Mouse (Mus musculus) midbrain, embryonic 13.5 days (tissue): ENCODE measurements around the gene Fuz. TPM values are rescaled to one million over a fixed set of nuclear protein-coding genes. Genes with fewer than 3 reads are reported as not detected.

Source experiments
- ATAC-seq: fragments of 200-750 bp; cut with Nextera tagmentation; 2 replicates; pipeline ENCODE4 v1.8.0; 2017; ENCODE audit warnings: mild to moderate bottlenecking, moderate TSS enrichment, moderate library complexity
- H3K27ac ChIP-seq: fragments of 300-500 bp; sonication (generic); 2 replicates; pipeline ENCODE4 v1.5.1; 2015; ENCODE audit warnings: inconsistent platforms, mild to moderate bottlenecking, moderate library complexity
- H3K27me3 ChIP-seq: fragments of 300-500 bp; sonication (generic); 2 replicates; pipeline ENCODE4 v1.6.1; 2015; ENCODE audit warnings: mild to moderate bottlenecking, inconsistent platforms
- H3K36me3 ChIP-seq: fragments of 300-500 bp; sonication (generic); 2 replicates; pipeline ENCODE4 v1.6.1; 2015; ENCODE audit warnings: mild to moderate bottlenecking, inconsistent platforms
- H3K4me1 ChIP-seq: fragments of 300-500 bp; sonication (generic); replicated peaks from 2 replicates; pipeline ENCODE4 v1.6.1; 2015; ENCODE audit warnings: inconsistent platforms
- H3K4me2 ChIP-seq: fragments of 300-500 bp; sonication (generic); replicated peaks from 2 replicates; pipeline ENCODE4 v1.6.1; 2015; ENCODE audit warnings: moderate library complexity, mild to moderate bottlenecking, inconsistent platforms
- H3K4me3 ChIP-seq: fragments of 300-500 bp; sonication (generic); replicated peaks from 2 replicates; pipeline ENCODE4 v1.5.1; 2015; ENCODE audit warnings: mild to moderate bottlenecking, inconsistent platforms
- H3K9ac ChIP-seq: fragments of 300-500 bp; sonication (generic); replicated peaks from 2 replicates; pipeline ENCODE4 v1.6.1; 2015; ENCODE audit warnings: mild to moderate bottlenecking, inconsistent platforms
- H3K9me3 ChIP-seq: fragments of 300-500 bp; sonication (generic); 2 replicates; pipeline ENCODE4 v1.6.1; 2016; ENCODE audit warnings: mild to moderate bottlenecking, inconsistent platforms
- WGBS: fragments of 180-500 bp; shearing (Covaris S2); methylation state at CpG from one replicate; pipeline ENCODE4 v1.1.7; 2015; 5-methylcytosine and 5-hydroxymethylcytosine counted together
- polyA plus RNA-seq: library from polyadenylated mRNA; unstranded; fragments of >200 nt; fragmentation: Nextera tagmentation; extraction: Ambion mirVana; gene quantifications from 2 replicates; pipeline ENCODE4 v1.2.1, GENCODE M21; 2015

Fuz gene
- polyA plus RNA-seq = 24.2 and 26.9 TPM in 2 replicates

DNA sequence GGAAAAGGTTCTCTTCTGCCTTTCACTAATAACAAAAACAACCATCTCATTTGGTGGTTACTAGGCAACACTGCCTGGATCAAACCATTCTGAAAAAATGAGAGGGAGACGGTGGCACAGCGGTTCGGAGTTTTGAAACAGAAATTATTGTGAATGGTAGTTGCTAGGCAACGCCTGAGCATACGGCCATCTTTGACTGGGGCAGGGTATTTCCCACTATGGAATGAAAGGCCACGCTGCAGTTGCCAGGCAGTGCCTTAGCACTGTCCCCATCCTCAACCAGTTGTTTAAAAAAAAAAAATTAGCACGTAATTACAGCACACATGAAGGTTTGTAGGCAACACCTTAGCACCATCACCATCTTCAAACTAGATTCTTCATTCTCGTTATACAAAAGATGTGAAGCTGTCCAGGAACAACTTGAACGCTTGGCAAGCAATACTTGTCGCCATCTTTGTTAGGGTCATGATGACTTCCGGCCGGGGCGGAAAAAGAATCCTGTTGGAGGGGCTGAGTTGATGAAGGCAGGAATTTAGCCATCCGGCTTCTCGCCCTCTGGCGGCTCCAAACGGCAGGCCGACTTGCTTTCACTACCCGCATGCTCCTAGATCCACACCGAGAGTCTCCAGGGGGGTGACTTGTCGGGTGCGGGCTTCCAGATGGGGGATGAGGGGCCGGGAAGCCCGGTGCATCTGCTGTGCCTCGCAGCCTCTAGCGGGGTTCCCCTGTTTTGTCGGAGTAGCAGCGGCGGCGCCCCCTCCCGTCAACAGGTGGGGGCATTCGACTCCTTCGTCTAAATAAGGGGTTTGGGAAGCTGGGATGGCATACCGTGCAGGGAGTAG is at the start of gene Fuz:
TSS of gene Fuz (plus strand) at position 487 of the 842 bp plus-strand sequence.
- under 1% methylated on average over 34 of the region's 34 CpGs for WGBS
- peak within 1 kb of the TSS; percentile 71 for H3K9ac ChIP-seq
- no peaks in the 10 kb centered on the region for H3K27me3 ChIP-seq
- H3K4me3 ChIP-seq = peak within 1 kb of the TSS; percentile 56
- peak within 1 kb of the TSS; percentile 95 for H3K27ac ChIP-seq
- H3K4me2 ChIP-seq = peak within 1 kb of the TSS; percentile 82
- peak; percentile 76 for ATAC-seq
- peaks cover 68% of the 10 kb centered on the region for H3K4me1 ChIP-seq
- no peaks in the 10 kb centered on the region for H3K9me3 ChIP-seq
- peaks cover 23% of the 10 kb centered on the region for H3K36me3 ChIP-seq

DNA sequence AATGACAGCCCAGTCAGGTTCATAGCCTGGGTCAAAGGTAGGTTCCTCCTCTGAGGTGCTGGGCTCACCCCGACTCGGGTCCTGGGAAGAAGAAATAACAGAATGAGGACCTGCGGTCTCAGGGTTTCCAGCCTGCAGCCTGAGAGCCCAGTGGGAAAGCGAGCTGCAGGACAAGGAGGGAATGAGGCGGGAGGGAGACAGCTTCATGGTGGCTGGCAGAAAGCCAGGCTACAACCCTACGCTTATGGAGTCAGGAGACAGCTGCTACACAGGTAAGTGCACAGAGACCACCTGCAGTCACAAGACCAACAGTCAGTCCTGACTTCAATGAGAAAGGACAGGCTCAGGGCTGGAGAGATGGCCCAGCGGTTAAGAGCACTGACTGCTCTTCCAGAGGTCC is 49.1 kb upstream of the Fuz start:
- peaks cover 28% of the 10 kb centered on the region for H3K4me1 ChIP-seq
- H3K4me2 ChIP-seq = no peak overlapping the region
- 89% methylated on average over 7 of the region's 7 CpGs for WGBS
- H3K27ac ChIP-seq = no peak overlapping the region
- no peak overlapping the region for H3K9ac ChIP-seq
- peaks cover 2% of the 10 kb centered on the region for H3K27me3 ChIP-seq
- peaks cover 53% of the 10 kb centered on the region for H3K36me3 ChIP-seq
- no peaks in the 10 kb centered on the region for H3K9me3 ChIP-seq
- H3K4me3 ChIP-seq = no peak overlapping the region
- ATAC-seq = no peak

DNA sequence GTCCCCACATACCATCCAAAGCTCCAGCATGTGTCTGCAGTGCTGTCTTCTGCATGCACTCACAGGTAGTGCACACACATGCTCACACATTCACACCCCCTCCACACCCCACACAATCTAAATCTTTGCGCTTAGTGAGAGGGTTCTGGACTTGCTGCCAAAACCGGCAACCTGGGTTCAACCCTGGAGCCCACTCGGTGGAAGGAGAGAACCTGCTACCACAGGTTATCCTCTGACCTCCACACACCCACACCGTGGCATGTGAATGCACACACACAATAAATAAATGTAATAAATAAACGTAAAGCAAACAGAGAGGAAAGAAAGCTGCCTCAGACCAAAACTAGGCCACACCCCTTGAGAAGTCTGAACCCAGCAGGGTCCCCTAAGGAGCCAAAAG is 48.1 kb upstream of the Fuz start:
- Histone ChIP-seq H3K9ac (peak overlapping the region; percentile 64), H3K4me3 (peak overlapping the region; percentile 75), H3K27me3 (no peaks in the 10 kb centered on the region), H3K4me2 (peak overlapping the region; percentile 89), H3K36me3 (peaks cover 52% of the 10 kb centered on the region), H3K4me1 (peaks cover 35% of the 10 kb centered on the region), H3K27ac (peak overlapping the region; percentile 97; the same call in 1 of the 2 replicates), H3K9me3 (no peaks in the 10 kb centered on the region)
- no peak for ATAC-seq
- 86% methylated on average over 5 of the region's 5 CpGs for WGBS

DNA sequence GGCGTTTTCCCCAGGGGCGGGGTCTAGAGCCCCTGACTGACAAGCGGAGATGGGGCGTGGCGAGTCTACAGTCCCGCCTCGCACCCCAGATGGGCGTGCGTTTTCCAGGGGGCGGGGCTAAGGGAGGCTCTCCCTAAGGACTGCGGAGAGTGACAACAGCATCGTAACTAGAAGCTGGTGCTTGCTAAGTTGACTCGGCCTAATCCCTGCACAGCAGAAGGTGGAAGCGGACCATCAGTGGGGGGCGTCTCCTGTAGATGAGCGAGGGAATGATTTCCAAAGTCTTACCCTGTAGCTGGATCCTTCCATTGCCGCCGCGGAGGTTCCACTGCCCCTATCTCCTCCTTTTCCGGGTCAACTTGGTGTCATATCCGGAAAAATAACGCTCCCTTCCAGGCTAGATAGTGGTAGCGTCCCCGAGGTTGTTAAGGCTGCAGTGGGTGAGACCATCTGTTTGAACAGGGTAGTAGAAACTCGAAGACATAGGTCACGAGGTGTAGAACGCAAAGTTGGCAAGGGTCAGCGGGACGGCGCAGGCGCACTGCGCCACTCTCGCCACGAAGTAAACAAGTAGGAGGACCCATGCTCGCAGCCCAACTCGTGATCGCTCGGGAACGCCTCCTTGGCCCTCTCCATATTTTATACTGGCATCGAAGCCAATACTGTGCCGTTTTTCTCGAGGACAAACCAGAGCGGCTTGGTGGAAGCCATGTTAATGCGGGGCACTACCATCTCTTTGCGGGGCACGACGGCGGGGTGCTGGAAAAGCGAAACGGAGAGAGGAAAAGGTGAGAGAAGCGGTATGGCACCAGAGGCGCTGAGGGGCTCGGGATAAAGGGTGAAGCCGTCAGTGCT is 47.1 kb upstream of the Fuz start, which contains the start of the genes Akt1s1 and Tbc1d17:
TSS of gene Akt1s1 (plus strand) at position 431 of the 855 bp plus-strand sequence.
TSS of gene Tbc1d17 (minus strand) at position 519 of the 855 bp plus-strand sequence.
- under 1% methylated on average over 54 of the region's 54 CpGs for WGBS
- no peaks in the 10 kb centered on the region for H3K27me3 ChIP-seq
- ATAC-seq = peak; percentile 84

DNA sequence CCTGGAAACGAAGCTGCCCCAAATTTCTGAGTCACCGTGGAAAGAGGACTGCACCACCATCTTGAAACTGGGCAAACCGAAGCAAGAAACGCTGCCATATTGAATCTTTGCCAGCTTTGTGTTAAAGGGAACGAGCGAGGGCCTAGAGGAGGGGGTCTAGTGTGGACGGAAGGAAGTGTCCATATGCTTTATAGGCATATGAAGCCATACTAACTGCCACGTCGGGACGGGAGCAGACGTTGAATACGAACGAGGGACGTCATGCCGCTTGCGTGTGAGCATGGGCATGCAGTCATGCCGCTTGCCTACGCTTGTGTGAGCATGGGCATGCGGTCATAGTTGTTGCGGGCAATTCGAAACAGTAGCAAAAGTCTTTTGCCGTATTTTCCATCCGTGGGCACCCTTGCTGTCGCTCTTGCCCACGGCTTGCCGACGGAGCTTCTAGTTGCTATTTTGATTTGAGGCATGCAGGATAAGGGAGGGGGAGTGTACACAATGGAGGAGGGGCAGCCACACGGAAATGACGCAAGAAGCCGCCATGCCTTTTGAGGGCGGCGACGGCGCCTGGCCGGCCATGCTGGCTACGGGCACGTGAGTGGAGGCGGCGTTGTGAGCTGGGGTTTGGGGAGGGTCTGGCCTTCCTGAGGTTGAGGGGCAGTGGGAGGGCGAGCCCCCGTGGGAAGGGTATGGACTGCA is 46.3 kb upstream of the Fuz start:
- H3K27ac ChIP-seq = peak overlapping the region; percentile 97
- H3K36me3 ChIP-seq = peaks cover 40% of the 10 kb centered on the region
- under 1% methylated on average over 41 of the region's 41 CpGs for WGBS
- no peaks in the 10 kb centered on the region for H3K9me3 ChIP-seq
- no peaks in the 10 kb centered on the region for H3K27me3 ChIP-seq
- ATAC-seq = peak; percentile 78
- H3K4me1 ChIP-seq = peaks cover 51% of the 10 kb centered on the region
- H3K9ac ChIP-seq = peak overlapping the region; percentile 86
- H3K4me3 ChIP-seq = peak overlapping the region; percentile 75
- H3K4me2 ChIP-seq = peak overlapping the region; percentile 89

More for the DNA sequence above, 47.1 kb upstream of the Fuz start, which contains the start of the genes Akt1s1 and Tbc1d17:
- H3K4me2 ChIP-seq = peak within 1 kb of the TSS; percentile 89
- peaks cover 43% of the 10 kb centered on the region for H3K4me1 ChIP-seq
- peak within 1 kb of the TSS; percentile 75 for H3K4me3 ChIP-seq
- H3K27ac ChIP-seq = peak within 1 kb of the TSS; percentile 97
- no peaks in the 10 kb centered on the region for H3K9me3 ChIP-seq
- peaks cover 48% of the 10 kb centered on the region for H3K36me3 ChIP-seq
- H3K9ac ChIP-seq = peak within 1 kb of the TSS; percentile 86

DNA sequence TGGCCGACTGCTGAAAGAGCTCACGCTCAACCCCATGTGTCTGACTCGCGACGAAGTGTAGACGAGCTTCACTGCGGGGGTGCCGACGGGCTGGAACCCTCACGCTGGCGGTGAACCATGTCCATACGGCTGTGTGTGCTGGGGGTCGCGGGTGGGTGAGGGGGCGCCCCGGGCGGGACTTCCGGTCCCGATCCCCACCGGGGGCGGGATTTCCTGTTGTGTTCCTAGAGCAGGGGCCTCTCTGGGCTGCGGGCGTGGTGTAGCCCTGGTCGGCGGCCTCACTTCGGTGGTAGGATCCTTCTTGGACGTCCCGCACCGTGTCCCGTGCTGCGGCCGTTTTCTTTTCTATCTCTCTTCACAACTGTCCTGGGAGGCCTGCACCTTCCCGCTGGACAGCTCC is 45.7 kb upstream of the Fuz start:
- under 1% methylated on average over 33 of the region's 33 CpGs for WGBS
- Histone ChIP-seq H3K4me1 (peaks cover 57% of the 10 kb centered on the region), H3K27ac (peak overlapping the region; percentile 97), H3K27me3 (no peaks in the 10 kb centered on the region), H3K36me3 (peaks cover 34% of the 10 kb centered on the region), H3K9me3 (no peaks in the 10 kb centered on the region), H3K4me2 (peak overlapping the region; percentile 89), H3K4me3 (peak overlapping the region; percentile 75), H3K9ac (peak overlapping the region; percentile 86)
- ATAC-seq = peak; percentile 41

DNA sequence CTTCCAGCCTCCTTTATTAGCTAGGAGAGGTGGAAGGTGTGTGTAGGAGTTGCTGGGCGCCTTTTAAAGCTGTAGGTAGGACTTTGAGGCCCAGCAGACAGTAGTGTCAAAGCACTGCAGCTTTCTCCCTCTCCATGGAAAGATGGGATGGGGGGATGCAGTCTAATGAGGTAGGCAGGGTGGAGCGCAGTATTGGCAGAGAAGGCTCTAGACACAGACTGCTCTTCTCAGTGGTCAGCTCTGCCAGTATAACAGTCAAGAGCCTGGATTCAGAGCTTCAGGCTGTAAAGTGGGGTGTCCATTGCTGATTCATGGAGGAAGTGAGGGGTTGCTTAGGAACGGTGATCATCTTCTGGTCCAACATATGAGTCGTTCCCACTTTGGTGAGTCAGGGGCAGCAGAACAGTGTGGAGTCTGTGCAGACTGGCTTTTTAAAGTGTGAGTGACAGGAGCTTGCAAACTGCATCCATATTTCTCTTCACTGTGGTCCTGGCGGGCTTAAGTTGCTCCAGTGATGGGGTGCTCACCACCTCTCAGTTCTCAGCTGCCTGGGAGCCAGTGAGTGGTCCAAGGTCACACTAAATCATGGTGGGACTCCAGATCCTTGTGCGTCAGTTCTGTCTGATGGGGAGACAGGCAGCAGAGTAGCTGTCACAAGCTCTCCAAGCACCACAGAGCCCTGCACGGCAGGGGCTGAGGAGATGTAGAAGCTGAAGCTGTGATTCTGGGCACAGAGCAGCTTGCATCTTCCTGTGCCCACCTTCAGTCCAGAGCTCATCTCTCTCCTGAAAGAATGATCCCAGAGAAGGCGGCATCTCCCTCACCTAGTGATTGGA is 44.9 kb upstream of the Fuz start:
- Histone ChIP-seq H3K4me1 (peaks cover 65% of the 10 kb centered on the region), H3K4me3 (peak overlapping the region; percentile 75), H3K36me3 (peaks cover 25% of the 10 kb centered on the region), H3K27ac (peak overlapping the region; percentile 97), H3K27me3 (no peaks in the 10 kb centered on the region), H3K9me3 (no peaks in the 10 kb centered on the region), H3K9ac (peak overlapping the region; percentile 86), H3K4me2 (peak overlapping the region; percentile 89)
- WGBS = 83% methylated on average over 8 of the region's 8 CpGs
- no peak for ATAC-seq

DNA sequence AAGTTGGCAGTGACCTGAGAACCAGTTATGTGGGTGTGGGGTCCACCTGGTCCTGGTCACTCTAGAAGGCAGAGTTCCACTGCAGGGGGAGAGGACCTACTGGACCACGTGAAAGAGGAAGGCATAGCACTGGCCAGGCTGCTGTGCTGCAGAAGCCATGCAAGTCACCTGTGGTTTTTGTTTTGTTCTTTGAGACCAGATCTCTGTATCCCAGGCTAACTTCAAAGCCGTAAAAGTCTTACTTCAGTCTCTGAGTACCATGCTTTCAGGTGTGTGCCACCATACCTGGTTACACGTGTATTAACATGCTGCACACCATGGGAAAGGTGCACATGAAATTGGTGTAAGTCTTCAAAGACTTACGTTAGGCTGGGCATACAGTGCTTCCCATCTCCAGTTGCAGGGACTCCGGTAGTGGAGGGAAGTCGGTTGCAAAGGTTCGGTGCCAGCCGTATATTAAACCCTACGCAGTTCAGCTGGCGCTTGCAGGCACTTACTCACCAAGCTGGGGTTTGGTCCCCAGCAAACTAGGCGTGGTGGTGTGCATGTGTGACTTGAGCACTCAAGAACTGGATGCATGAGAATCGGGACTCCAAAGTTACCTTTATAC is 44.1 kb upstream of the Fuz start:
- Histone ChIP-seq H3K9ac (no peak overlapping the region), H3K27me3 (no peaks in the 10 kb centered on the region), H3K36me3 (peaks cover 18% of the 10 kb centered on the region), H3K4me2 (peak overlapping the region; percentile 89; the same call in 1 of the 2 replicates), H3K9me3 (no peaks in the 10 kb centered on the region), H3K4me3 (peak overlapping the region; percentile 75; the same call in 1 of the 2 replicates), H3K27ac (no peak overlapping the region), H3K4me1 (peaks cover 72% of the 10 kb centered on the region)
- ATAC-seq = no peak
- 95% methylated on average over 12 of the region's 12 CpGs for WGBS

DNA sequence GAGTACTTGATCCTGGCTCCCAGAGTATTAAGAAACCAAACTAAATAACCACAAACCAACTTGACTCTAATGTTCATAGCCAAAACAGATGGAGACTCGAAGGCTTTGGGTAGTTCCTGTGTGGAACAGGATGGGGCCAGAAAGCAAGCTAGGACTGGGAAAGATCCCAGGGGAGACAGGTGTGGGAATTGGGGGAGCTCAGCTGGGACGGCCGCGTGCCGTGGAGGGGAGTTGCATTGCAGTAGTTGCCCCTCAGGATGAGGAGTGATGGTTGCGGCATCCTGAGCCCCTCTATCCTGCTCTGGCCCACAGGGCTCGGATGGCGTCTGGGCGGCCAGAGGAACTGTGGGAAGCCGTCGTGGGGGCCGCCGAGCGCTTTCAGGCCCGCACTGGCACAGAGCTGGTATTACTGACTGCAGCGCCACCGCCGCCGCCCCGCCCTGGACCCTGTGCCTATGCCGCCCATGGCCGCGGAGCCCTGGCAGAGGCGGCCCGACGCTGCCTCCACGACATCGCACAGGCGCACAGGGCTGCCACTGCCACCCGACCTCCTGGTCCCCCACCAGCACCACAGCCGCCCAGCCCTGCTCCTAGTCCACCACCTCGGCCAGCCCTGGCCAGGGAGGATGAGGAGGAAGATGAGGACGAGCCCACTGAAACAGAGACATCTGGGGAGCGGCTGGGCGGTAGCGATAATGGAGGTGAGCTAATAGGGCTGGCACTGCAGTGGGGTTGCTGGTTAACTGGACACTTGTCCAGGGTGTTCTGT is 43.4 kb upstream of the Fuz start:
- H3K27ac ChIP-seq = no peak overlapping the region
- H3K4me3 ChIP-seq = no peak overlapping the region
- no peak for ATAC-seq
- H3K27me3 ChIP-seq = no peaks in the 10 kb centered on the region
- no peaks in the 10 kb centered on the region for H3K9me3 ChIP-seq
- peaks cover 68% of the 10 kb centered on the region for H3K4me1 ChIP-seq
- 89% methylated on average over 36 of the region's 36 CpGs for WGBS
- no peak overlapping the region for H3K9ac ChIP-seq
- no peak overlapping the region for H3K4me2 ChIP-seq
- peaks cover 16% of the 10 kb centered on the region for H3K36me3 ChIP-seq

DNA sequence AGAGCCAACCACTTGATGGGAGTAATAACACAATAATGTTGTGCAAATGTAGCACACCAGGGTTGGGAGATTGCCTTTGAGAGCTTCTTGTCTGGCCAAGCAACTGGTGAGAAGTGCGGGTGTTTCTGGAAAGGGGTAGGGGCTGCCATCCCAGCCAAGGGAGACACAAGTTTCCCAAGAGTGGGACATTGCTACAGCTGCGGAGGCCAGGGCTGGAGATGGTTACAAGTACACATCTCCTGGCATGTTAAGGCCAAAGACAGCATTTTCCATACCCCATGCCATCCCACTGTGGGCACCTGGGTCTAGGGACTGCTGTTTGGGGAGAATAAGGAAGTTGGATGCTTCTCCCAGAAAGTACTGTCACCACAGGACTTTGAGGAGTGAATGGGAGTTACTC is 42.8 kb upstream of the Fuz start:
- Histone ChIP-seq H3K36me3 (peaks cover 16% of the 10 kb centered on the region), H3K9ac (no peak overlapping the region; the same call in 1 of the 2 replicates), H3K4me3 (no peak overlapping the region), H3K9me3 (no peaks in the 10 kb centered on the region), H3K4me1 (peaks cover 67% of the 10 kb centered on the region), H3K27ac (no peak overlapping the region), H3K27me3 (no peaks in the 10 kb centered on the region), H3K4me2 (no peak overlapping the region)
- no peak for ATAC-seq
- 91% methylated on average over 2 of the region's 2 CpGs for WGBS
